Mouse (Mus musculus): ENCODE results near the gene Asb1. TPM values are rescaled to one million over a fixed set of nuclear protein-coding genes. Genes with fewer than 3 reads are reported as not detected.

The Asb1 gene
- polyA plus RNA-seq, 1 experiment: 15.9 TPM

DNA sequence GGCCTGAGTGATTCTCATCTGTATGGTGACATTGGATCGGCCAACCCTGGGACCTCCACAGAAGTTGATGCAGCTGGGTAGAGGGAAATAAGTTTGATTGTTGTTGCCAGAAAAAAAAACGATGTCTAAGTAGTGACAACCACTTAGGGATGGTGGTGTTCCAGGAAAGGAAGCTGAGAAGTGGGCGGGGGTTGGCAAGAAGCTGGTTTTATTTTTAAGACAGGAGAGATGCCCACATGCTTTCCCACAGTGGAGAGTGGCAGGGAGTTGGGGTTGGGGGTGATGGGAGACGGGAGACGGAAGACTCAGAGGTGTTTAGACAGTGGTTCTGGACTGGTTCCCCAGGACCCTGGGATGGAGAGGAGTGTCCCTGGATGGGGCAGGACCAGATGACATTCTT, 57.3 kb downstream of the Asb1 start:
- no peak for DNase-seq (ENCODE audit: low read depth in 1 of 2, low spot score in 2 of 2)
- Histone ChIP-seq H3K27ac (ENCODE audit: insufficient read depth, low read length) (no peak overlapping the region), H3K36me3 (ENCODE audit: control insufficient read depth, insufficient read depth, low read length) (no peaks in the 10 kb centered on the region), H3K4me3 (ENCODE audit: extremely low read depth, insufficient read depth, insufficient read length) (no peak overlapping the region), H3K4me1 (ENCODE audit: control insufficient read depth, insufficient read depth, insufficient read length) (no peaks in the 10 kb centered on the region), H3K27me3 (ENCODE audit: control insufficient read depth, insufficient read depth, low read length) (no peaks in the 10 kb centered on the region)
- WGBS: 78% methylated on average over 5 of the region's 5 CpGs
- TF ChIP-seq CTCF (IDR thresholded peaks at IDR 0.05; ENCODE audit: extremely low read depth, insufficient read depth, insufficient read length, insufficient replicate concordance) (no peak), POLR2A (IDR thresholded peaks at IDR 0.05; ENCODE audit: low read depth, low read length) (no peak)

DNA sequence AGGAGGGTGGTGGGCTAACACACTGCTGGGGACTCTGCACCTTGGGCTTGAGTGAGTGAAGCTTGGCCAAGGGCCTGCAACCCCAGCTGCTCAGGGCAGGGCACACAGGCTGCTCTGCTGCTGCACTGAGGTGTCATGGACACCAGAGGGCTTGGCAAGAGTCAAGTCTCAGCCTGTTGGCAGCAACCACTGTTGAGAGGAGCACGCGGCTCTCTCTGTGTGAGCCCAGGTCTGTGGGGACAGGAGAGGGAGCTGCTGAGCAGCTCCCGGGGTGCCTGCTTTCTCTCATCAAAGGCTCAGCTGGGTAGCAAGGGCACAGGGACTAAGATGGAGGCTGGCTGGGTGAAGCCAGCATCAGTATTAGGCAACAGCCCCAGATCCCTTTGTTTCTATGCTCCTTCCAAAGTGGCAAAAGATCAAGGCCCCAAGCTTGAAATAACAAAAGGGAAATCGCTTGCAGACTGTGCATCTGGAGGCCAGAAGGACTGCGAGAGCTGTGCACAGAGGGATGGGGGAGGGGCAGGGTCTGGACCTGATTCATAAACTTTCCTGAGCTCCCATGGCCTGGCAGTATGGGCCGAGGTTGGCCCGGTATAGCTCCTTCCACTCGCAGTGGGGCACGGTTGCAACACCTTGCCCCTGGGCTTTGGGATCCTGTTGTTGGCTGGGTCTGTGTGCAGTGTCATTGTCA, 60.5 kb downstream of the Asb1 start:
- 41% methylated on average over 9 of the region's 9 CpGs for WGBS
- TF ChIP-seq CTCF (IDR thresholded peaks at IDR 0.05; ENCODE audit: extremely low read depth, insufficient read depth, insufficient read length, insufficient replicate concordance): no peak
- Histone ChIP-seq H3K4me3 (ENCODE audit: extremely low read depth, insufficient read depth, insufficient read length) (no peak overlapping the region), H3K4me1 (ENCODE audit: control insufficient read depth, insufficient read depth, insufficient read length) (no peaks in the 10 kb centered on the region), H3K36me3 (ENCODE audit: control insufficient read depth, insufficient read depth, low read length) (no peaks in the 10 kb centered on the region), H3K27ac (ENCODE audit: insufficient read depth, low read length) (no peak overlapping the region), H3K27me3 (ENCODE audit: control insufficient read depth, insufficient read depth, low read length) (no peaks in the 10 kb centered on the region)
- DNase-seq (ENCODE audit: low read depth in 1 of 2, low spot score in 2 of 2): no peak

DNA sequence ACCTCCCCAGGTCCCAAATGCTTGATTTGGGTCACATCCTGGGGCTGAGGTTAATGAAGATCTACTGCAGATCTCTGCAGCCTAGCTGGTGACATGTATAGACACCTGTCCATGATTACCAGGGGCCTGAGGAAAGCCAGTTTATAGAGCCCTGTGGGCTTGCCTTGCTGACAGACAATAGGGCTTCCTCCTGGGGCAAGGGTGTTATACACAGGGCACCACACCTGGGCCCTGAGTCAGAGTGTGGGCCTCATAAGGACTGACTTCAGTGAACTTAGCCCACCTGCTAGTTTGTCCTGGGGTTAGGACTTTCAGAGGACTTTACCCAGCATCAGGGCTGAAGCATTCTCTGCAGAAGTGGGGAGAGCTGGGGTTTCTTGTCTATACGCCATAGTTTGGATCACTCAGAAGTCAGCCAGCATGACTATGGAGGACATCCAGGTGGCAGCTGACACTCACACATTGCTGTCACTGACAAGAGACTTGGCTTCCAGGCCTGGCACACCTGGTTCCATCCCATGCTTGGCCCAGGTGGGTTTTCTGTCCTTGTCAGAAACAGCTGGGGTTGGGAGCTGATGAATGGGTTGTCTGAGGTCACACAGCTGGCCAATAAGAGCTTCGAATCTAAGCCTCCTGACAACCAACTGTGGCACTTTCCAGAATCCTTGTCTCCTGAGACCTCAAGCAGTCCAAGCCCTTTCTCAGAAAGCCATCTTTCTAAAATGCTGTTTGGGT, 61.2 kb downstream of the Asb1 start:
- H3K36me3 ChIP-seq (ENCODE audit: control insufficient read depth, insufficient read depth, low read length): no peaks in the 10 kb centered on the region
- H3K27ac ChIP-seq (ENCODE audit: insufficient read depth, low read length): no peak overlapping the region
- WGBS: 83% methylated on average over 2 of the region's 2 CpGs
- TF ChIP-seq CTCF (IDR thresholded peaks at IDR 0.05; ENCODE audit: extremely low read depth, insufficient read depth, insufficient read length, insufficient replicate concordance) (no peak), POLR2A (IDR thresholded peaks at IDR 0.05; ENCODE audit: low read depth, low read length) (no peak)
- DNase-seq (ENCODE audit: low read depth in 1 of 2, low spot score in 2 of 2): no peak
- H3K4me3 ChIP-seq (ENCODE audit: extremely low read depth, insufficient read depth, insufficient read length): no peak overlapping the region
- H3K4me1 ChIP-seq (ENCODE audit: control insufficient read depth, insufficient read depth, insufficient read length): no peaks in the 10 kb centered on the region
- H3K27me3 ChIP-seq (ENCODE audit: control insufficient read depth, insufficient read depth, low read length): no peaks in the 10 kb centered on the region

DNA sequence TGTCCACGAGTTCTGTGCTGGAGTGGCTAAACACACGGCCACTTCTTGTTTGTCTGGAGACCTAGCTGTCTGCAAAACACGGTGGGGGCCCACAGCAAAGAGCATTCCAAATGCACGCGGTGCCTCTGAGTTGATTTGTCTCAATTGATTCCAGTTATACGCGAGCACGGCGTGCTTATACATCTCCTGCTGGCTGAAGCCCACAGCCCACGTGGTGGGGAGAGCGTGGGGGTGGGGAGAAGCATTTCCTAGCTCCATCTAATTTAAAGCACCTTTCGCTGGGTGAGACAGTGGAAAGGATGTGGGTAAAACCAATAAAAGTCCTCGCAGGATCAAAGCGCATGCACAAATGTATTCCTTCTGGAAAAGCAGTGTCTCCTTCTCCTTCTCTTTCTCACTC, 65.3 kb downstream of the Asb1 start:
- no peak overlapping the region for H3K27ac ChIP-seq (ENCODE audit: insufficient read depth, low read length)
- H3K27me3 ChIP-seq (ENCODE audit: control insufficient read depth, insufficient read depth, low read length): no peaks in the 10 kb centered on the region
- no peak for DNase-seq (ENCODE audit: low read depth in 1 of 2, low spot score in 2 of 2)
- no peaks in the 10 kb centered on the region for H3K36me3 ChIP-seq (ENCODE audit: control insufficient read depth, insufficient read depth, low read length)
- no peak for TF ChIP-seq POLR2A (IDR thresholded peaks at IDR 0.05; ENCODE audit: low read depth, low read length)
- no peak for TF ChIP-seq CTCF (IDR thresholded peaks at IDR 0.05; ENCODE audit: extremely low read depth, insufficient read depth, insufficient read length, insufficient replicate concordance)
- no peak overlapping the region for H3K4me3 ChIP-seq (ENCODE audit: extremely low read depth, insufficient read depth, insufficient read length)
- WGBS: 75% methylated on average over 14 of the region's 14 CpGs
- no peaks in the 10 kb centered on the region for H3K4me1 ChIP-seq (ENCODE audit: control insufficient read depth, insufficient read depth, insufficient read length)

DNA sequence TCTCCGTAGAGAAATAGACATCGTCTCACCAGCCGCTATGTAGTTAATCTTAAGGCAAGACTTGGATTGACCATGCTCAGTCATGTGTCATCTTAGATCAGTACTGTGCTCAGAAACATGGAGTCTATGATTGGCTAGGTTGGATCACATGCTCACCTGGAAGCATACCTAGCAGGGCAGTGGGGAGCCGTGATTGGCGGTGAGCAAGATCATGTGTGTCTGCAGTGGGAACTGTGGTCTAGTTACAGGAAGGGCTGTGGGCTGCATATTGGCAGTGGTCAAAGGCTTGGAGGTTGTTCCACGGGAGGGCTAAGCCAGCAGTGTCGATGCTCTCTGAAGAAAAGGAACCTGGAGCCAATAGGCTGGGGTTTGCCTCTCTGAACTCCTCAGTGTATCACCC, 66.4 kb downstream of the Asb1 start:
- Histone ChIP-seq H3K4me3 (ENCODE audit: extremely low read depth, insufficient read depth, insufficient read length) (no peak overlapping the region), H3K36me3 (ENCODE audit: control insufficient read depth, insufficient read depth, low read length) (no peaks in the 10 kb centered on the region), H3K4me1 (ENCODE audit: control insufficient read depth, insufficient read depth, insufficient read length) (no peaks in the 10 kb centered on the region), H3K27me3 (ENCODE audit: control insufficient read depth, insufficient read depth, low read length) (no peaks in the 10 kb centered on the region), H3K27ac (ENCODE audit: insufficient read depth, low read length) (no peak overlapping the region)
- WGBS: 61% methylated on average over 7 of the region's 7 CpGs
- DNase-seq (ENCODE audit: low read depth in 1 of 2, low spot score in 2 of 2): no peak
- TF ChIP-seq CTCF (IDR thresholded peaks at IDR 0.05; ENCODE audit: extremely low read depth, insufficient read depth, insufficient read length, insufficient replicate concordance): no peak
- no peak for TF ChIP-seq POLR2A (IDR thresholded peaks at IDR 0.05; ENCODE audit: low read depth, low read length)

DNA sequence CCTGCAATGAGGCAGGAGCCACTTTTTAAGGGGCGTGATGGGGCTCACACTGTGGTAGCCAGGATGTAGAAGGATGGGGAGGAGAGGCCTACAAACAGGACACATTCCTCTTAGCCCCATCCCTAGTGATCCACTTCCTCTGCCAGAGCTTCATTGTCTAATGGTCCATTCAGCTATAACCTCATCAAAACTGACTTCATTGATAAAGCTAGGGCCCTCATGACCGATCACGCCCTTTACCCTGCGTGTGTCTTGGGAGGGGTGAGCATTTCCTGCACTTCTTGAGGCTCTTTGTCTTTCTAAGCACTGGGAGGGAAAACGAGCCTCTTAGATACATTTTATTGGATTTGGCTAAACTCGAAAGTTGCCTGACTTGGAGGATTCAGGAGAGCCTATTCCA, 66.8 kb downstream of the Asb1 start:
- Histone ChIP-seq H3K27ac (ENCODE audit: insufficient read depth, low read length) (no peak overlapping the region), H3K4me1 (ENCODE audit: control insufficient read depth, insufficient read depth, insufficient read length) (no peaks in the 10 kb centered on the region), H3K27me3 (ENCODE audit: control insufficient read depth, insufficient read depth, low read length) (no peaks in the 10 kb centered on the region), H3K4me3 (ENCODE audit: extremely low read depth, insufficient read depth, insufficient read length) (no peak overlapping the region), H3K36me3 (ENCODE audit: control insufficient read depth, insufficient read depth, low read length) (no peaks in the 10 kb centered on the region)
- 79% methylated on average over 6 of the region's 6 CpGs for WGBS
- TF ChIP-seq CTCF (IDR thresholded peaks at IDR 0.05; ENCODE audit: extremely low read depth, insufficient read depth, insufficient read length, insufficient replicate concordance): no peak
- no peak for TF ChIP-seq POLR2A (IDR thresholded peaks at IDR 0.05; ENCODE audit: low read depth, low read length)
- no peak for DNase-seq (ENCODE audit: low read depth in 1 of 2, low spot score in 2 of 2)

Other genes starting within 250 kb of the Asb1 start
- 20.9 and 25.3 TPM in 2 replicates for gene Scly, start 242.2 kb upstream of the Asb1 start, polyA plus RNA-seq (2012; rRNA removed)
- 0.06 and 0.07 TPM in 2 replicates for gene Espnl, start 218.5 kb upstream of the Asb1 start, polyA plus RNA-seq (2012; rRNA removed)
- gene Klhl30, start 189.5 kb upstream of the Asb1 start, polyA plus RNA-seq (2012; rRNA removed): 0.75 and 0.84 TPM in 2 replicates
- gene Erfe, start 174.1 kb upstream of the Asb1 start, polyA plus RNA-seq (2012; rRNA removed): 0.51 and 1.3 TPM in 2 replicates
- gene Ilkap, start 141.7 kb upstream of the Asb1 start, polyA plus RNA-seq (2012; rRNA removed): 43.9 and 46.7 TPM in 2 replicates
- gene Hes6, start 126.5 kb upstream of the Asb1 start, polyA plus RNA-seq (2012; rRNA removed): 59.9 and 87.9 TPM in 2 replicates
- gene Per2, start 81.2 kb upstream of the Asb1 start, polyA plus RNA-seq (2012; rRNA removed): 3.7 and 5.0 TPM in 2 replicates
- 3.7 and 3.9 TPM in 2 replicates for gene Traf3ip1, start 45.9 kb upstream of the Asb1 start, polyA plus RNA-seq (2012; rRNA removed)